Mouse (Mus musculus): ENCODE measurements around the gene Gsc2. TPM values are rescaled to one million over a fixed set of nuclear protein-coding genes. Genes with fewer than 3 reads are reported as not detected.
A peak's percentile ranks its signal among the peaks of the same experiment; 100 is the strongest.

The Gsc2 gene
- total and polyA plus RNA-seq, 3 experiments = not detected

DNA sequence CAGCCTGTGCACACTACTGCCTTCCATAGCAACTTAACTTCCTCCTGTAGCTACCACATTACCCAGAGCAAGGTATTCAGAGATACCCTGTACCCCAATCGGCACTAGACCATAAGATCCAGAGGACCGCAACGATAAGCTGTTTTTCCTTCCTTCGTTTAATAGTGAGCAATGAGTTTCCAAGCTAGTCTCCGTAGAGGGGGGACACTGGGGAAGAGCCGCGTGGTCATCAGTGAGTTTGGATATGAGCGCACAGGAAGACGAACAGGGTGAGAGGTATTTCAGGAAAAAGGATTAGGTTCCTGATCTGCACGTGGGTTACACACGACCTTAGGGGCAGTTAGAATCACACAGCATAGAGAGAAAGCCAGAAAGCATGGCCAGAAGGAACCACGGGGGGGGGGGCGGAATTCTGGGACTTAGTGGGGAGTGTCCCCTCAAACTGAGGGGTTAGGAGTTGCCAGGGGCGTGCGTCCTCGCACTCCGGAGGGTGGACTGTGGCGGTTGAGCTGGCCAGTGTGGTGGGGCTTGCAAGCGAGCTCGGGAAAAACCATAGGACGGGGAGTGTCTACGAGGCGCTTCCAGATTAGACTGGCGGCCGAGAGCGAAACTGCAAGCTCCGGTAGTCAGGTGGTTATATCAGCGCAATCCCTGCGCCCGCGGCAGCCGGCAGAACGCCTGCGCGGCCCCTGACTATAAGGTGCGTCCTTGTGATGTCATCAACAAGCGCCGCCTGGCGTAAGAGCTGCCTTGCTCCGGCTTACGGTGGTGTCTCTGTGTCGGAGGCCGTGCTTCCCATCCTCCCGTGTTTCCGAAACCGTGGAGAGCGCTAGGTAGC, 6.7 kb upstream of the Gsc2 start (continued):
- 0 out of 2 replicates have a peak, but pooled peaks have one; percentile 67 for TF ChIP-seq UBTF (IDR thresholded peaks at IDR 0.05; ENCODE audit: low read depth, low read length)
- no peak for TF ChIP-seq MAFK (IDR thresholded peaks at IDR 0.05; ENCODE audit: insufficient replicate concordance, low read length)
- TF ChIP-seq CHD2 (IDR thresholded peaks at IDR 0.05; ENCODE audit: low read length) = no peak
- peak; percentile 93 for TF ChIP-seq NRF1 (IDR thresholded peaks at IDR 0.05; ENCODE audit: low read depth, low read length)
- TF ChIP-seq ZC3H11A (IDR thresholded peaks at IDR 0.05; ENCODE audit: low read depth, low read length) = no peak
- TF ChIP-seq ETS1 (conservative IDR thresholded peaks at IDR 0.05; ENCODE audit: low read depth, low read length) = peak; percentile 39; the same call in 1 of the 2 replicates
- TF ChIP-seq TBP (conservative IDR thresholded peaks at IDR 0.05; ENCODE audit: low read depth, low read length) = peak; percentile 95
- no peak for TF ChIP-seq SMC3 (IDR thresholded peaks at IDR 0.05; ENCODE audit: low read depth, low read length)
- TF ChIP-seq KAT2A (IDR thresholded peaks at IDR 0.05; ENCODE audit: insufficient replicate concordance, low read length) = peak; percentile 70; the same call in 1 of the 2 replicates
- TF ChIP-seq EP300 (IDR thresholded peaks at IDR 0.05; ENCODE audit: low read length) = no peak
- TF ChIP-seq MAX (IDR thresholded peaks at IDR 0.05; ENCODE audit: low read length) = peak; percentile 82
- TF ChIP-seq NELFE (IDR thresholded peaks at IDR 0.05; ENCODE audit: low read depth, low read length) = peak; percentile 87; the same call in 1 of the 2 replicates
- no peak; the same call in 1 of the 2 replicates for TF ChIP-seq ZMIZ1 (IDR thresholded peaks at IDR 0.05; ENCODE audit: low read depth, low read length)
- TF ChIP-seq JUN (IDR thresholded peaks at IDR 0.05; ENCODE audit: insufficient read depth, low read depth, low read length) = no peak
- TF ChIP-seq ELF1 (IDR thresholded peaks at IDR 0.05; ENCODE audit: low read depth, low read length) = peak; percentile 55
- TF ChIP-seq BHLHE40 (IDR thresholded peaks at IDR 0.05; ENCODE audit: low read depth, low read length) = peak; percentile 65; the same call in 1 of the 2 replicates
- no peak for TF ChIP-seq PAX5 (IDR thresholded peaks at IDR 0.05; ENCODE audit: low read length)
- no peak for TF ChIP-seq E2F4 (IDR thresholded peaks at IDR 0.05; ENCODE audit: insufficient replicate concordance, low read depth, low read length)
- TF ChIP-seq ZNF384 (IDR thresholded peaks at IDR 0.05; ENCODE audit: low read depth, low read length) = no peak
- peak; percentile 90 for TF ChIP-seq MXI1 (IDR thresholded peaks at IDR 0.05; ENCODE audit: low read depth, low read length)
- peak; percentile 89 for TF ChIP-seq GABPA (IDR thresholded peaks at IDR 0.05; ENCODE audit: insufficient replicate concordance, low read depth, low read length)
- TF ChIP-seq USF1 (IDR thresholded peaks at IDR 0.05; ENCODE audit: low read depth, low read length) = peak; percentile 73

DNA sequence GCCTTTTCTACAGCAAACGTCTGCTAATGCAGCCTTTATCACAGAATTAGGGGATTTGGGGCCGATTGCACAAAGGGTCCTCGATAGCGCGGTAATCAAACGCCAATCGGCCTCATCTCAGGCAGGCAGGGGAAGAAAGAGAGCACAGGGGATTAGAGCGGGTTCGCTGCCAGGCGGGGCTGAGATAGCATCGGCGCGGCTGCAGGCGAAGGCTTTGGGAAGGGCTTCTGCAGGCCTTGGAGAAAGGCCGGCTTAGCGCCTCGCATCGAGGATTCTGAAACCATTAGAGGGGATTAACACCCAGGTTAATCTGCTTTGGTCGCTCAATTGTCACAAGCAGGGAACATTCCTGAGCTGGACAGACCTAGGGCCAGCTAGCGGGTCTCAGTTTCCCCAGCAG, 5.7 kb upstream of the Gsc2 start:
- peaks cover 31% of the 10 kb centered on the region for H3K27me3 ChIP-seq (replicated peaks)
- H3K9me3 ChIP-seq (replicated peaks; ENCODE audit: low read length) = peaks cover 4% of the 10 kb centered on the region
- H3K4me3 ChIP-seq (replicated peaks in 1 of 3; ENCODE audit: low read depth in 2 of 3, low read length in 2 of 3, poor library complexity in 1 of 3) = no peak overlapping the region
- no peak overlapping the region for H3K27ac ChIP-seq (ENCODE audit: insufficient read depth, low read depth)
- H3K9ac ChIP-seq (ENCODE audit: insufficient read depth, low read depth) = no peak overlapping the region
- H3K4me2 ChIP-seq (ENCODE audit: insufficient read depth, low read depth, poor library complexity, severe bottlenecking) = no peak overlapping the region
- dilution Hi-C loops (cut with MboI; ENCODE audit: extremely low pct_ligation_motif_present, extremely low pct_unique_long_range_greater_than_20kb, low sequenced_read_pairs) (no loop called here), in situ Hi-C loops (cut with MboI; ENCODE audit: low pct_ligation_motif_present, low pct_unique_long_range_greater_than_20kb, low sequenced_read_pairs) (no loop called here)
- peaks cover 6 to 27% of the 10 kb centered on the region in 2 experiments; a peak in 3 of 4 replicates for H3K4me1 ChIP-seq (ENCODE audit: control insufficient read depth in 1 of 2, insufficient read depth in 2 of 2)
- peaks cover 11 to 25% of the 10 kb centered on the region in 2 experiments for H3K36me3 ChIP-seq (replicated peaks in 1 of 2; ENCODE audit: control insufficient read depth in 1 of 2, insufficient read depth in 1 of 2, low read length in 1 of 2)
- TF ChIP-seq PAX5 (IDR thresholded peaks at IDR 0.05; ENCODE audit: low read length) = no peak
- no peak for TF ChIP-seq RCOR1 (conservative IDR thresholded peaks at IDR 0.05; ENCODE audit: low read depth, low read length)
- TF ChIP-seq ZMIZ1 (IDR thresholded peaks at IDR 0.05; ENCODE audit: low read depth, low read length) = no peak
- no peak for TF ChIP-seq ZC3H11A (IDR thresholded peaks at IDR 0.05; ENCODE audit: low read depth, low read length)
- TF ChIP-seq E2F4 (IDR thresholded peaks at IDR 0.05; ENCODE audit: insufficient replicate concordance, low read depth, low read length) = no peak
- H3K79me2 ChIP-seq (replicated peaks; ENCODE audit: control insufficient read depth, extremely low read depth, insufficient read depth, poor library complexity, severe bottlenecking) = peaks cover 5% of the 10 kb centered on the region; the same call in 1 of the 2 replicates
- DNase-seq (ENCODE audit: extremely low read depth) = no peak
